Mouse (Mus musculus): ENCODE results near the gene Rpl19.
A peak's percentile ranks its signal among the peaks of the same experiment; 100 is the strongest.

The Rpl19 gene

GRCm38 (mm10) chr11:98024516-98024915 lies 2.0 kb upstream of the Rpl19 start:
- DNase-seq, result no peak

GRCm38 (mm10) chr11:98026248-98026569 lies 301 bp upstream of the Rpl19 start:
- DNase-seq, result no peak

GRCm38 (mm10) chr11:98027297-98027688 lies 783 bp downstream of the Rpl19 start:
- no peak for DNase-seq

- DNase-seq, result no peak
These were observed 1.3 kb downstream of the Rpl19 start for GRCm38 (mm10) chr11:98027785-98028184.

- no peak for DNase-seq
These were observed 4.4 kb downstream of the Rpl19 start for GRCm38 (mm10) chr11:98030701-98031442.

GRCm38 (mm10) chr11:98031443-98031770 lies 4.9 kb downstream of the Rpl19 start:
- peak; percentile 71 to 88 for DNase-seq

GRCm38 (mm10) chr11:98034061-98034460 lies 7.6 kb downstream of the Rpl19 start:
- no peak for DNase-seq

GRCm38 (mm10) chr11:98034840-98035239 lies 8.3 kb downstream of the Rpl19 start:
- DNase-seq, result no peak

- no peak for DNase-seq
These were observed 9.5 kb downstream of the Rpl19 start for GRCm38 (mm10) chr11:98035977-98036377.

- no peak for DNase-seq
These were observed 11.4 kb downstream of the Rpl19 start for GRCm38 (mm10) chr11:98037871-98038270.

GRCm38 (mm10) chr11:98040975-98041374 lies 14.5 kb downstream of the Rpl19 start:
- DNase-seq, result no peak

- DNase-seq, result peak; percentile 51 to 56
These were observed 16.2 kb downstream of the Rpl19 start for GRCm38 (mm10) chr11:98042741-98043140.

- no peak for DNase-seq
These were observed 17.6 kb downstream of the Rpl19 start for GRCm38 (mm10) chr11:98044074-98044473.

- no peak for DNase-seq
These were observed 19.1 kb downstream of the Rpl19 start for GRCm38 (mm10) chr11:98045596-98045995.

- DNase-seq, result no peak
These were observed 20.0 kb downstream of the Rpl19 start for GRCm38 (mm10) chr11:98046466-98046865.

GRCm38 (mm10) chr11:98047745-98048144 lies 21.2 kb downstream of the Rpl19 start:
- DNase-seq, result no peak

GRCm38 (mm10) chr11:98049672-98050519 lies 23.4 kb downstream of the Rpl19 start:
- no peak for DNase-seq

GRCm38 (mm10) chr11:98050520-98050815 lies 24.0 kb downstream of the Rpl19 start:
- no peak for DNase-seq

GRCm38 (mm10) chr11:98050940-98051339 lies 24.4 kb downstream of the Rpl19 start:
- DNase-seq, result no peak

- no peak for DNase-seq
These were observed 25.2 kb downstream of the Rpl19 start for GRCm38 (mm10) chr11:98051611-98052128.

GRCm38 (mm10) chr11:98052129-98052988 lies 25.8 kb downstream of the Rpl19 start:
- DNase-seq, result no peak

GRCm38 (mm10) chr11:98052989-98053834 lies 26.7 kb downstream of the Rpl19 start, which contains the start of gene Stac2:
Gene Stac2 (minus strand): TSS chr11:98053462.
- peak; percentile 75 to 82 for DNase-seq

Data from kidney, postnatal 25 days (tissue).